Mouse (Mus musculus) CH12.LX (cell line): ENCODE results near the gene Ap4e1. TPM values are rescaled to one million over a fixed set of nuclear protein-coding genes. Genes with fewer than 3 reads are reported as not detected.

Source experiments
- DNase-seq: peaks from one replicate; pipeline ENCODE4 v3.0.0-alpha.2; 2013; ENCODE audit errors: extremely low read depth
- H3K27ac ChIP-seq: 2 replicates; pipeline ENCODE4 v1.5.1; 2012; ENCODE audit warnings: low read depth, mild to moderate bottlenecking, control low read depth, moderate library complexity; ENCODE audit not compliant: insufficient read depth
- H3K27me3 ChIP-seq: replicated peaks from 2 replicates; pipeline ENCODE3; 2012; ENCODE audit warnings: inconsistent platforms
- H3K36me3 ChIP-seq, 2 experiments: replicated peaks in 1 of 2; 2 replicates each; pipeline versions ENCODE3 to v1.6.1; 2012; ENCODE audit warnings: inconsistent platforms in 1 of 2, low read length in 1 of 2, mild to moderate bottlenecking in 1 of 2, mixed read lengths in 1 of 2, moderate library complexity in 1 of 2; ENCODE audit not compliant: control insufficient read depth in 1 of 2, insufficient read depth in 1 of 2
- H3K4me1 ChIP-seq, 2 experiments: 2 replicates each; pipeline ENCODE4 v1.6.1; 2012; ENCODE audit warnings: inconsistent platforms in 1 of 2, moderate library complexity in 1 of 2; ENCODE audit not compliant: insufficient read depth in 2 of 2, control insufficient read depth in 1 of 2
- H3K4me2 ChIP-seq: 2 replicates; pipeline ENCODE4 v1.6.1; 2012; ENCODE audit warnings: low read depth, mild to moderate bottlenecking, control low read depth; ENCODE audit not compliant: poor library complexity, insufficient read depth, severe bottlenecking
- H3K4me3 ChIP-seq, 3 experiments: fragments of 150-350 bp in 1 of 3; sonication (generic) in 1 of 3; replicated peaks in 1 of 3; 2 replicates each; pipeline versions ENCODE3 to v1.5.1; 2011 to 2012; ENCODE audit warnings: low read depth in 2 of 3, low read length in 2 of 3, mild to moderate bottlenecking in 2 of 3, moderate library complexity in 2 of 3, control low read depth in 1 of 3, improper control_type of control experiment in 1 of 3, inconsistent platforms in 1 of 3, mixed read lengths in 1 of 3; ENCODE audit not compliant: poor library complexity in 1 of 3
- H3K79me2 ChIP-seq: replicated peaks from 2 replicates; pipeline ENCODE4 v1.6.1; 2012; ENCODE audit warnings: mild to moderate bottlenecking, moderate library complexity; ENCODE audit not compliant: control insufficient read depth, poor library complexity, insufficient read depth, severe bottlenecking; ENCODE audit errors: extremely low read depth
- H3K9ac ChIP-seq: 2 replicates; pipeline ENCODE4 v1.6.1; 2012; ENCODE audit warnings: low read depth, mild to moderate bottlenecking, control low read depth, moderate library complexity; ENCODE audit not compliant: insufficient read depth
- H3K9me3 ChIP-seq: replicated peaks from 2 replicates; pipeline ENCODE3; 2012; ENCODE audit warnings: low read length, inconsistent platforms, mixed read lengths
- BHLHE40 ChIP-seq: IDR thresholded peaks from 2 replicates; pipeline ENCODE4 v1.6.1; 2011; ENCODE audit warnings: mild to moderate bottlenecking, low read depth, low read length, improper control_type of control experiment
- CHD1 ChIP-seq: IDR thresholded peaks from 2 replicates; pipeline ENCODE4 v1.6.1; 2012; ENCODE audit warnings: low read depth, low read length, improper control_type of control experiment, inconsistent platforms
- CHD2 ChIP-seq: IDR thresholded peaks from 2 replicates; pipeline ENCODE4 v1.6.1; 2011; ENCODE audit warnings: low read length, improper control_type of control experiment
- CTCF ChIP-seq, 2 experiments: IDR thresholded peaks in 1 of 2; conservative IDR thresholded peaks in 1 of 2; 2 replicates each; pipeline ENCODE4 v1.5.1; 2011 to 2012; ENCODE audit warnings: low read depth in 2 of 2, low read length in 2 of 2, improper control_type of control experiment in 1 of 2, inconsistent platforms in 1 of 2, mild to moderate bottlenecking in 1 of 2, moderate library complexity in 1 of 2
- ELF1 ChIP-seq: IDR thresholded peaks from 2 replicates; pipeline ENCODE4 v1.6.1; 2014; ENCODE audit warnings: low read depth, mild to moderate bottlenecking, inconsistent platforms, low read length, improper control_type of control experiment
- EP300 ChIP-seq: IDR thresholded peaks from 2 replicates; pipeline ENCODE4 v1.6.1; 2011; ENCODE audit warnings: low read length, improper control_type of control experiment
- ETS1 ChIP-seq: conservative IDR thresholded peaks from 2 replicates; pipeline ENCODE4 v1.6.1; 2012; ENCODE audit warnings: low read depth, mild to moderate bottlenecking, inconsistent platforms, low read length, improper control_type of control experiment, moderate library complexity
- HCFC1 ChIP-seq: IDR thresholded peaks from 2 replicates; pipeline ENCODE4 v1.6.1; 2012; ENCODE audit warnings: low read depth, mild to moderate bottlenecking, inconsistent platforms, low read length, improper control_type of control experiment
- JUN ChIP-seq: IDR thresholded peaks from 2 replicates; pipeline ENCODE4 v1.6.1; 2011; ENCODE audit warnings: low read depth, mild to moderate bottlenecking, low read length, improper control_type of control experiment, moderate library complexity; ENCODE audit not compliant: insufficient read depth
- JUND ChIP-seq: conservative IDR thresholded peaks from 2 replicates; pipeline ENCODE4 v1.6.1; 2011; ENCODE audit warnings: low read depth, low read length, improper control_type of control experiment
- KAT2A ChIP-seq: IDR thresholded peaks from 2 replicates; pipeline ENCODE4 v1.6.1; 2012; ENCODE audit warnings: low read length, improper control_type of control experiment, inconsistent platforms; ENCODE audit not compliant: insufficient replicate concordance
- MXI1 ChIP-seq: IDR thresholded peaks from 2 replicates; pipeline ENCODE4 v1.6.1; 2011; ENCODE audit warnings: mild to moderate bottlenecking, low read depth, low read length, improper control_type of control experiment
- MYC ChIP-seq: IDR thresholded peaks from 2 replicates; pipeline ENCODE4 v1.6.1; 2011; ENCODE audit warnings: low read depth, mild to moderate bottlenecking, improper control_type of control experiment, low read length
- NELFE ChIP-seq: IDR thresholded peaks from 2 replicates; pipeline ENCODE4 v1.6.1; 2011; ENCODE audit warnings: low read depth, low read length, improper control_type of control experiment
- NRF1 ChIP-seq: IDR thresholded peaks from 2 replicates; pipeline ENCODE4 v1.6.1; 2014; ENCODE audit warnings: low read depth, mild to moderate bottlenecking, inconsistent platforms, low read length, improper control_type of control experiment, moderate library complexity
- POLR2A ChIP-seq: IDR thresholded peaks from 2 replicates; pipeline ENCODE4 v1.6.1; 2011; ENCODE audit warnings: low read depth, mild to moderate bottlenecking, improper control_type of control experiment, low read length
- POLR2AphosphoS2 ChIP-seq: IDR thresholded peaks from 2 replicates; pipeline ENCODE4 v1.6.1; 2011; ENCODE audit warnings: low read depth, low read length, improper control_type of control experiment
- SIN3A ChIP-seq: IDR thresholded peaks from 2 replicates; pipeline ENCODE4 v1.6.1; 2012; ENCODE audit warnings: low read length, improper control_type of control experiment, inconsistent platforms
- SMC3 ChIP-seq: IDR thresholded peaks from 2 replicates; pipeline ENCODE4 v1.6.1; 2011; ENCODE audit warnings: low read depth, low read length, improper control_type of control experiment
- ZKSCAN1 ChIP-seq: IDR thresholded peaks from 2 replicates; pipeline ENCODE4 v1.6.1; 2012; ENCODE audit warnings: low read depth, inconsistent platforms, low read length, improper control_type of control experiment, borderline replicate concordance
- ZMIZ1 ChIP-seq: IDR thresholded peaks from 2 replicates; pipeline ENCODE4 v1.6.1; 2012; ENCODE audit warnings: low read depth, mild to moderate bottlenecking, inconsistent platforms, low read length, improper control_type of control experiment
- ZNF384 ChIP-seq: IDR thresholded peaks from 2 replicates; pipeline ENCODE4 v1.6.1; 2012; ENCODE audit warnings: low read depth, low read length, improper control_type of control experiment, inconsistent platforms
- dilution Hi-C: fragments of 300-500 bp; cut with MboI; formaldehyde crosslinking; loops from 2 replicates; pipeline ENCODE4 v1.14.3; 2020; ENCODE audit warnings: low sequenced_read_pairs; ENCODE audit not compliant: extremely low pct_unique_long_range_greater_than_20kb, extremely low pct_ligation_motif_present
- in situ Hi-C: fragments of 300-500 bp; cut with MboI; formaldehyde crosslinking; loops from 3 replicates; pipeline ENCODE4 v1.14.3; 2019; ENCODE audit warnings: low sequenced_read_pairs, low pct_ligation_motif_present, low pct_unique_long_range_greater_than_20kb, mixed read lengths
- polyA plus RNA-seq: library from polyadenylated mRNA; unstranded; fragments of >175 nt; gene quantifications from 2 replicates; pipeline ENCODE4 v1.2.1, GENCODE M21; 2012; ENCODE audit warnings: low read depth; ENCODE audit not compliant: insufficient read length
- total RNA-seq, 2 experiments: library from RNA; depleted of rRNA; stranded (reverse); fragments of 300-350 nt in 1 of 2; fragments of >200 nt in 1 of 2; gene quantifications; 2 replicates each; pipeline ENCODE4 v1.2.3; 2012 to 2014

Ap4e1 gene
- total and polyA plus RNA-seq, 3 experiments = 5.8 to 9.6 (median 9.0) TPM

- Histone ChIP-seq H3K27ac (no peak overlapping the region), H3K4me3 (peak overlapping the region; percentile 32 to 63 (median 35)), H3K27me3 (no peaks in the 10 kb centered on the region), H3K9ac (peak overlapping the region; percentile 63), H3K9me3 (no peaks in the 10 kb centered on the region), H3K79me2 (peaks cover 20% of the 10 kb centered on the region), H3K4me1 (peaks cover 9 to 16% of the 10 kb centered on the region in 2 experiments), H3K4me2 (peak overlapping the region; percentile 94), H3K36me3 (peaks cover 7 to 17% of the 10 kb centered on the region in 2 experiments)
- dilution Hi-C loops = no loop called here
- TF ChIP-seq POLR2AphosphoS2 (no peak), JUN (no peak), KAT2A (no peak), ETS1 (no peak), ELF1 (no peak), CHD2 (0 out of 2 replicates have a peak, but pooled peaks have one; percentile 22), SIN3A (no peak; the same call in none of the 2 replicates), POLR2A (no peak), ZNF384 (0 out of 2 replicates have a peak, but pooled peaks have one; percentile 24)
- in situ Hi-C loops = loop anchor here (10.0 kb wide), 2 partner anchors 223 to 413 kb away; partner anchors contain the start of gene Usp50
- no peak for DNase-seq
Measured at GRCm38 (mm10) chr2:127007509-127007908, 1.0 kb upstream of the Ap4e1 start.

GRCm38 (mm10) chr2:127035006-127035605 lies 26.6 kb downstream of the Ap4e1 start:
- dilution Hi-C loops = no loop called here
- H3K9ac ChIP-seq = no peak overlapping the region
- no peaks in the 10 kb centered on the region for H3K9me3 ChIP-seq
- no peak overlapping the region for H3K4me2 ChIP-seq
- peaks cover 20 to 54% of the 10 kb centered on the region in 2 experiments for H3K36me3 ChIP-seq
- H3K27ac ChIP-seq = no peak overlapping the region
- in situ Hi-C loops = no loop called here
- no peak for DNase-seq
- no peaks in the 10 kb centered on the region for H3K27me3 ChIP-seq
- no peaks in the 10 kb centered on the region; the same call in 1 of the 2 replicates for H3K79me2 ChIP-seq
- TF ChIP-seq NRF1 = no peak
- TF ChIP-seq NELFE = no peak
- no peak for TF ChIP-seq MYC
- no peak for TF ChIP-seq MXI1
- no peak for TF ChIP-seq POLR2AphosphoS2
- no peak for TF ChIP-seq BHLHE40
- no peak for TF ChIP-seq KAT2A
- no peak for TF ChIP-seq ZMIZ1
- TF ChIP-seq ZKSCAN1 = no peak
- TF ChIP-seq EP300 = no peak
- no peak for TF ChIP-seq HCFC1
- TF ChIP-seq CHD1 = no peak
- TF ChIP-seq SMC3 = no peak
- TF ChIP-seq CTCF (conservative IDR thresholded peaks at IDR 0.05 in 1 of 2, IDR thresholded peaks at IDR 0.05 in 1 of 2; ENCODE audit: low read depth in 2 of 2, low read length in 2 of 2) = no peak
- no peak for TF ChIP-seq JUND
- no peak overlapping the region for H3K4me3 ChIP-seq
- H3K4me1 ChIP-seq = no peaks in the 10 kb centered on the region
